Mouse (Mus musculus): Measurements from ENCODE around the gene Syk.

The Syk gene

DNA sequence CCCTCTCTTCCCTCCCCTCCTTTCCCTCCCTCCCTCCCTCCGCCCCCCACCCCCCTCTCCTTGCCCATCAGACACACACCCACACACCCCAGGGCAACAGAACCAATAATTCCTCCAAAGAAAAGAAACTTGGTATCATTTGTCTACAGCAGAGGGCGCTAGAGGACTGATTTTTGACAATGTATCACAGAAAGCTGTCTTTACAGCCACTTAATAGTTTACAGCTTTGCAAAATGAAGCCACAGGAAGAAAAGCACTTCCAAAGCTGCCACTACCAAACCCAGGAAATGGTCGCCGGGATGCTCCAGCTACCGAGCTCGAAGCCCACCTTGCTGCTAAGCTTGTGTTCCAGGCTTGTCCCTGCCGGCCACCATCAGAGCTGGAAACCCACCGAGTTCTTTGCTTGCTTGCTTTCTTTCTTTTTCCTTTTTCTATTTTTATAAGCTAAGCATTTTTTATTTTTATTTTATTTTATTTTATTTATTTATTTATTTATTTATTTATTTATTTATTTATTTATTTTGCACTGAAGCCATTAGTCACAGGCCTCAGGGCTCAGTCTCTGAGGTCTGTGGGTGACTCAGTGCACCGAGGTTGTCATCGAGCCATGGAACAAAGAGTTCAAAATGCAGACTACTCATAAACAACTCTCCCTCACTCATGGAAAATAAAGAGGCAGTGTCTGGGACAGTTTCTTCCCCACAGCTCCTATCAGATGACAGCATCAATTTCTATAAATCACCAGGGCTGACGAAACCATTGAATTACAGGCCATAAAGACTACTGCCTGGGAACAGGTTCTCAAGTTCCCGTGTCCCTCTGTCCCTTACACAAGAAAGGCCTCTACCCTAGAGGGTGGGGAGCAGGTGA lies 68.6 kb downstream of the Syk start:
- WGBS, result 49% methylated on average over 11 of the region's 12 CpGs

DNA sequence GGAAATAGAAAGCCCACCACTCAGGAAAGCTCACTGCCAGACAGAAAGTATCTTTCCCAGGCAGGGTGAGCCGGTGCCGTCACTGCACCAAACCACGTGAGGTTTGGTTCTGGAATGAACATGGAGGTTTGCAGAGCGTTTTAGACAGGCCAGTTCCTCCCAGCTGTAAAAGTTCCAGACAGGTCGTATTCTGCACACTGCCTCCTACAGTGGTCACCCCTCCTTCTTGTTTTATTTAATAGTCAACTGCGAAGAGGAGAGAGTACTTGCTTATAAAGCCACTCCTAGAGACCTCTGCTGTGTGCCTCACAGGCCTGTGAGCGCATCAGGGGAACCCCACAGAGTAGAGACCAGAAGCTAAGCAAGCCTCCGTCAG lies 69.3 kb downstream of the Syk start:
- WGBS, result 94% methylated on average over 8 of the region's 8 CpGs

DNA sequence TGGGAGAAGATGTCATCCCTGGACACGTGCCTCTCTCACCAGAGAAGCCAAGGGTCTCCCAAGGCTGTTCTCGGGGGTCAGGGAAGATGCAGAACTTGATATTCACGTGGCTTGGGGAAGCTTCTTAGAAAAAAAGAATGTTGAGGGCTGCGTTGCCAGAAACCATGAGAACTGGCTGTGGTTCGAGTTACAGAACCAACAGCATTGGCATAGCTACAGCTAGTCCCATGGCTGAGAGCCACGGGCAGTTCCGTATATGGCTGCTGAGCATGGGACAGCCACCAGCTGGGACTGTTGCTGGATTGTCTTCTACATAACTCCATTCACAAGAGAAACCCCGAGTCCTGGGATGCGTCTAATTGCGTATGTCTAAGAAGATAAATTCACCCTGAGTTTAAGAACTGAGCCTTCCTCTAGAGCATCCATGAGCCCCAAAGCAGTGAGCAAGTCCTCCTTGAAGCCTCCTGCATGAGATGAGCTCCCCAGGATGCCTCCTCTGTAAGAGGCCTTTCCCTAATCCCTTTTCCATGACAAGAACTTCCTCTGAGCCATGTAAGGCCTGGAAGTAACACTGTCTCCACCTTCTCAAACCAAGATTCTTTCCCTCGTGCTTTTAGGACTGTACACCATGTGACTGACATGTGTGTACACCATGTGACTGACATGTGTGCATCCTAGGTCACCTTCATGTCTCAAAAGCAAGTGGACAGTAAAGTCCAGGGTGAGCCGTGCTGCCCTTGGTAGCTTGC lies 71.3 kb downstream of the Syk start:
- 64% methylated on average over 12 of the region's 12 CpGs for WGBS

DNA sequence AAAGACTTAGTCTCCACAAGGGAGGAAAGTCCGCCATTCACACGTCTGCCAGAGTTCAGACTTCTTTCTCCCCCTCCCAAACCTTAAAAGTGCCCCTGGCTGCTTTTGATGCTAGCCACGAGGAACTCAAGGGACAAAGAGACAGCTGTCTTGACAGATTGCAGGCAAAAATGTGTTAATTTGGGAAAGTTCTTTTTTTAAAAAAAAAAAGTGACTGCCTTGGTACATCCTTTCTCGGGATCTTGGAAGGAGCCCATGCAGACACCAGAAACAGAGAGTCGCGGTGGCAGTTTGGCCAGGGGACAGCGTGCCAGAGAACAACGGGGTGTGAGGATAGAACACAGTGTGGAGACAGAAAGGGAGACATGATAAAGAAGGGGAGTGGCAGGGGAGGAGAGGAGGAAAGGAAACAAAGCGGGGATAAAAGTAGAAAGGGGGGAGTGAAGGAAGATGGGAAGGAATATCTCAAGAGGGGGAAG lies 71.9 kb downstream of the Syk start:
- 24% methylated on average over 9 of the region's 9 CpGs for WGBS

DNA sequence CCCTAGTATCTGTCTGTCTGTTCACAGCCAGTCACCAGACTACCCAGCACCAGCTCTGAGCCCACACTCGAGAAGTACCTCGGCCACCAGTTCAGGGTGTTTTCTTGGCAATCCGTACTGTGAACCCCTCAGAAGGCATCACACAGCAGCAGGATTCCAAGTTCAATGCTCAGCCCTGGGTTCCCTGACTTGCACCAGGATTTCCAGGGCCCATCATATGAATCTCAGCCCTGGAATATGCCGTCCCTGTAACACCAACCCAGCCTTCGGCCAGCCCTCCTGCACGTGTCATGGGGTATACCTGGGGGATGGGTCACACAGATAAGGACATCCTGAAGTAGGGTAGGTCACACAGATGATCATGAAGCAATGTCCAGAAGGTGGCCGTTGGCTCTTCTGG lies 75.0 kb downstream of the Syk start:
- 85% methylated on average over 7 of the region's 7 CpGs for WGBS

DNA sequence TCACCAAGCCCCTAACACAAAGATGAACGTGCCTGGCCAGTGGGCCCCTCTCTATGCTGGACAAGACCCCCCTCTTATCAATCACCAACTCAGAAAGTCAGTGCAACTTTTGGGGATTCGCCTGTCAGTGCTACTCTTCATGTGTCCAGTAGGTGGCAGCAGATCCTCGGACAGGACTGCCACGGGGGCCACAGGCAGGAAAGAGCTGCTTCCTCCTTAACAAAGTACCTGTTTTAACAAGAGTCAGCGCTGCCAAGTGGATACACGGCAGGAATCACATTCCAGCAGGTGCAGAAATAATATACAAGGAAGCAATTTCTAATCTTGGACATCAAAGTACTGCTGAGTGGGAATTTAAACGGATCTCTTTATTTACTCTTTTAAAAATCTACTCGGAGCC lies 75.5 kb downstream of the Syk start:
- 4% methylated on average over 8 of the region's 8 CpGs for WGBS

DNA sequence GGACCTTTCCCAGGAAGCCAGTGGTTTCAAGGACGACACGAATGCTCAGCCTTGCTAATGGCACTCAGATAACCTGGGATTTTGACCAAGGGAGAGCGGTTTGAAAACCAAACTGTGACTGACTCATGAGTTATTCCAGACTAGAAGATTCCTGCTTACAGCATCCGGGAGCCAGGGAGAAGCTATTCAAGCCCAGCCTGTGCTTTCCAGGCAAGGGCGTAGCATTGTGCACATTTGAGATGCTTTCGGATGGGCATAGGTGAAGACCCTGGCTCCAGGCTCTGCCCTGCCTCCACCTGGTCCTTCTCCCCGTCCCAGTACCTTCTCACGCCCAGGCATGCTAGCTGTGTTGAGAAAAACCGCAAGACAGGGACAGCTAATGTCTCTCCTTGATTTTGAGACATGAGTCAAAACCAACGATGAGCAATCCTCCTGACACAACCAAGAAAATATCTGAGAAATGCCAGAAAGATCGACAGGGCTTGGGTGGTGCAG lies 76.2 kb downstream of the Syk start:
- WGBS, result 64% methylated on average over 11 of the region's 11 CpGs

DNA sequence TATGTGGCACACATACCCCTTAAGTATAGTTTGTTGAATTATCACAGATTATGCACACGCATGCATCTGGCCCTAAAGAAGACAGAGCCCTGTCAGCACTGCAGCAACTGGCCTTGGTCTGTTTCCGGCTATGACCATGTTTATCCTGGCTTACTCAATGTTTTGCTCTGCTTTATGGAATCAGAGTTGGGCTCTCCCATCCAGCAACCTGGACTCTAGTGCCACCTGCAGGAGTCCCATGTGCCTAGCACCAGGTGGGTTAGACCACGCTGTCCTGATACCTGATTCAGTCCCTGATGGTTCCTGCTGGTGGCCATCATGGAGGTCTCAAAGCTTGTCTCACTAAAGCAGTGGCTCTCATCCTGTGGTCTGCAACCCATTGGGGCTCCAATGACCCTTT lies 86.9 kb downstream of the Syk start:
- WGBS, result 71% methylated on average over 3 of the region's 3 CpGs

DNA sequence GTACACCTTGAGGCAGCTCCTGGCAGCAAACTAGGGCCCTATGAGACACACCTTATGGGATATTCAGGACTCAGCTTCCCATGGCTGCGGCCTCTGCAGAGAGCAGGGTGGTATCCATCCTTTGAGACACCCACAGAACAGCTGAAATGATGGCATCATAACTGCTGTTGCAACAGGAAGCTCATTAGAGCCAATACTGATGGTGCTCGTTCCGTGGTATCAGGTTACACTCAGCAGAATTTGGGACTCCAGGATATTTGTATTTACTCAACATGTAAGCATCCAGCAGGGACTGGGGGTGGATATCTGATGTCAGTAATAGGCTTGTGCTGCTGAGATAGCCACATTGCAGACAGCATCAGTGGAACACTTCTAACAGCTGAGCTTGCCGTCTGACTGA lies 90.3 kb downstream of the Syk start:
- WGBS, result 51% methylated on average over 4 of the region's 4 CpGs

DNA sequence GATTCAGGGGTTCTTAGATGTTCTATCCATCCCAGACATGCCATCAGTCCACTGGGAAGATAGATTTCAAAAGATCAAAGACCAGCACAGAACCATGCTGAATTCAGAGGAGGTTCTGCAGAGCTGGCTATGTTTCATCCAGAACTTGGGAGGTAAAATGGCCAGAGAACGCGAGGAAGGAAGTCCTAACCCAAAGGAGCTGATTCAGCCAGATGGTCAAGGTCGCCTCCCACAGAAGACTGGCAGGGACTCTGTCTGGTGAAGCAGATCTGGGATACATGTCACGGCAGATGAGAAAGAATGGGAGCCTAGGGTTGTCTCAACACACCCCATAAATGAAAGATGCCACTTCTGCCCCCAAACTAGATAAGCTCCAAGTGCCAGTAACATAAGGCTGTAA lies 90.9 kb downstream of the Syk start:
- WGBS, result 57% methylated on average over 4 of the region's 4 CpGs

DNA sequence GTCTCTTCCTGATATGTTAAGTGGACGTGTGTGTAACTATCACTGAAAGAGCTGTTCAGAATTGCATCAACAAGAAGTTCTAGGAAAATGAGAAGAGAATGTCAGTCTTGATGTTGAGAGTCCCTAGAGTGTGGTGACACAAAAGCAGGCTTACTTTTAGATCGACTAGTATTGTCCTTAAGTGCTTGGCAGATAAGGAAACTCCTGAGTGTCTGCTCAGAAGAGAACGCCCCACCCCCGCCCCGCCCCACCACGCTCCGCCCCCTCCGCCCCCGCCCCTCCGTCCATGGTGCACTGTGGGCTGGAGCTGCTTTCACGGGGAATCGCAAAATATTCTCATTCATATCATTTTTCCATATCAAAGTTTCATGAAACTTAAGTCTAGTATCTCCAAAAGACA lies 91.9 kb downstream of the Syk start:
- WGBS, result 57% methylated on average over 12 of the region's 12 CpGs

DNA sequence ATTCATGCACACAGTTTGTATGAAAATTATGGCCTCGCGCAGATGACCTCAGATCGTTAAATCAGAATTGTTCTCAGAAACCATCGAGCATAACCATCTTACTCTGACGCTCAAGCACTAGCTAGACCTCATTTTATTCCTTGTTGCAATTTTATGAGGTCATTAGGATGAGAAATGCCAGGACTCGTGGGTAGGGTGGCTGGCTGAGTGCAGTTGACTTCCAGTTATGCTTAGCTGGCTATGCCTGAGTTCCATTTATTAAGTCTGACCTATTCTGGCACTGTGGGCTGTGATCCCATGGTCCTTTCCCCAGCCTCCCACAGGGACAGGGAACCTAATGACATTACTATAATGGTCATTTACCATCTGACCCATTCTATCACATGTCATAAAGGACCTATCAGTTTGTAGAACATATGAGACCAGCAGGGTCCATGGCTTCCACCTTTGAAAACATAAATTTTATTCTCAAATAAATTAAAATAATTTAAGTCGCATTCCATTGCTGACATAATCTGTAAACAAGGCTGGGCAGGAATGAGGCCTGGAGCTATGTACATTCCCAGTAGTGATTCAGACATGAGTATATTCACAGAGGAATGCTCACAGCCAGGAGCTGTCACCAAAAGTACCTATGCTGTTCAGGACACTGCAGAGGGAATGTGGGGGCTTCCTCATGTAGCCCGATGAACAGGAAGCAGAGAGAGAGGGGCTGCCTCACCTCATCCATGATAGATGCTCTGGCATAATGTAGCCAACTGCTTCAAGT lies 92.7 kb downstream of the Syk start:
- whole genome bisulfite sequencing, result 87% methylated on average over 8 of the region's 8 CpGs

DNA sequence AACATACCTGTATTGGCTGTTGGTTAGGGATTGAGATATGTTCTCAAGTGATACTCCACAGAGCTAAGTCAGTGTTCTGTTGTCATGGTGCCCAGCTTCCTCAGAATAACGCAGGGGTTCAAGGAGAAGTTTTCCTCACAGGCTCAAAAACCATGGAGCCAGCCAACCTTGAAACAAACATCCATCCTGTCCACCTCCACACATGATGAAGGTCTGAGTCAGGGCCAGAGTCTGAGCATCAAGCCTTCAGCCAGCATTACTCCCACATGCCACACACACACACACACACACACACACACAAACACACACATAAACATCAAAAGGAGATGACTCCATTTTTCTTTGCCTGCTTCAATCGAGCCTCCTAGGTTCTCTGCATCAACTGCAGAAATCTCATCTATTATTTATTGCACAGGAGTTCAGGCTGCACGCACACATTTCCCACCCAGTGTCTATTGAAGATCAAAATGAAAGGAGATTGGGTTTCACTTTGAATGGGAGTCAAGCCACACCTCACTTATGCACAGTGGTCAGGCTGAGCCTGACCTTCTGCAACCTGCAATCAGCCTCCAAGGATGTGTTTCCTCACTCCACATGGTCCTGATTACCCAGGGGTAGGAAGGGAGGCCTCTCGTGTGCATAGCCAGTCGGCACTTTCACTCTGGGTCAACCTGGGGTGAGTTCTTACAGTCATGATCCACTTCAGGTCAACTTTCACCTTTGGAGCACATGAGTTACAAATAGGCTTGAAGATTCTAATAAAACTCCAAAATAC lies 93.9 kb downstream of the Syk start:
- WGBS, result 70% methylated on average over 5 of the region's 5 CpGs

DNA sequence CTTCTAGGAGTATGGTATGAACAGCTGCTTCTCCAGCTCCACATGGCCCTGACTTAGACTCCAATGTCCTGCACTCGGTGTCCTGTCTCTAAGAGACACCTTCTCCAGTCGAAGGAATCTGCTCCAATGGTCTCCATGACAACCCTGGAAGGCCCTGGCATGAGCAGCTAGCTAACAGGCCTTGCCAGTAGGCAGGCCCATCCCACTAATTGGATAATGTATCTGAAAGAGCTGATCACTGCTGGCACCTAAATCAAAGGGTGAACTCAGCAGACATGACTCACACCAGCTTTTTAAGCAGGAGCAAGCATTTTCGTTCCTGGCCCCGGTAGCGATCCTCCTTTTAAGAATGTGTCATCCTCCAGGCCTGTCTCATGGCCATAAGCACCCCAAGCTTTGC lies 96.9 kb downstream of the Syk start:
- 29% methylated on average over 5 of the region's 5 CpGs for WGBS

DNA sequence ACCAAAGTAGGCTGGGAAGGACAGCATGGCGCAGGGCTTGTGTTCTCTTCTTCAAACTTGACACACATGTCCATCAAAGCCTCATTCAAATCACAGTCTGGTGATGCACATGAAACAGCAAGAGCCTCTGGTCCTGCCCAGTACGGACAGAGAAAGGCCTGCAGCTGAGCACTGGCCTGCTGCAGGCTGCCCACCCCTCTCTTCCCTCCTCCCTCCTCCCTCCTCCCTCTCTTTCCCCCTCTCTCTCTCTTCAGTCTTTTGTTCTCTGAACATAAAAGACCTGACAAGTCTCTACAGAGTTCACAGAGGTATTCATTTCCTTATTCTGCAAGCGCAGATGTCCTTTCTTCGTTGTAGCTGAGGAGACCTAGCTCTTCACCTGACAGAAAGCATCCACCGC lies 99.1 kb downstream of the Syk start:
- 86% methylated on average over 5 of the region's 5 CpGs for WGBS

DNA sequence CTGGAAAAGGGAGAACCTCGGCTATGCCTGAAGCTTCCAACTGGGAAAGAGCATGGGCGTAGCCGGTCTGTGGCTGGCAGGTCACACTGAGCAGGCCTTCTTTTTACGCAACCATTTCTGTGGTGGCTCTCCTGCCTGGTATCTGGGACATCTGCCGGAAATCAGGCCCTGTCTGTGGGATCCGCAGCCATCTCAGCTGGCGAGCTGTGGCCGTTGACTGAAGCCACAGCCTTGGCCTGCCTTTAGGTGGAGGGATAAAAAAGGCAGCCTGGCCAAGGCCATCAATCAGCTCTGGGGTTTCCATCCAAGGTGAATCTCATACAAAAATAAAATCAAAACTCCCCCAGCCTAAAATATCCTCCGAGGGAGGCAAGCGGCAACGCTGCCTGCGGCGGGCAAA lies 107.5 kb downstream of the Syk start:
- 77% methylated on average over 13 of the region's 13 CpGs for WGBS

DNA sequence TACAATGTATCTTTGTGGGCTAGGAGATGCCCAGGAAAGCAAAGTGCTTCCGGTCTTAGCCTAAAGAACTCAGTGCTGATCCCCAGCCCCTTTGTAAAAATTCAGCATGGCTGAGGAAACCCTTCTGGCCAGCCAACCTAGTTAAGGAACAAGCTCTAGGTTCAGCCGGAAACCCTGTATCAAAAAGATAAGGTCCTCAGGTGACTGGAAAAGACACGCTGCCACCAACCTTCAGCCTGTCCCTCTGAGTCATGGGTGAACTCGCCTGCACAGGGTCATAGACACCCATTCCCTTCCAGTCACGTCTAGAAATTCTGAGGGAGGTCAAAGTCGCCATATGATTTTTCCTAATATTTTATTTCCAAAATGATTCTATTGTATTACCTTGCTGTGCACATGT lies 109.3 kb downstream of the Syk start:
- 90% methylated on average over 6 of the region's 6 CpGs for WGBS

DNA sequence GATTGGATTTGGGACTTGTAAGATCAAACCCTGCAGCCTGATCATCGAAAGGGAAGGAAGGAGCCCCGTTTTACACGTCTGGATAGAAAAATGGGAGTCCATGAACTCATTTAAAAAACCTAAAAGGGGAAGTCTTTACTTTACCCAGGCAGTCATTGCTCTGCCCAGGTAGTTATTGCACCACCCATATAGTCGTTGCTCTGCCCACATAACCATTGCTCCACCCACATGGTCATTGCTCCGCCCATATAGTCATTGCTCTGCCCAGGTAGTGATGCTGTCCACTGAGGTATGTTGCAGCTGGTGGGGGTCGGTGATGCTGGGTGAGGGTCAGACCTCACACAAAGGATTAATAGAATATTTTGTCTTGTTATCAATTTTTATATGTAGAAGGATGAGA lies 111.9 kb downstream of the Syk start:
- 90% methylated on average over 6 of the region's 6 CpGs for WGBS

Measured in cerebral cortex, adult 2 months (tissue).